Mouse (Mus musculus): ENCODE results near the gene Phactr1.

- TF ChIP-seq TAL1 (IDR thresholded peaks at IDR 0.05; ENCODE audit: low read length) (no peak), GATA1 (IDR thresholded peaks at IDR 0.05; ENCODE audit: low read length) (no peak)
Observed at GRCm38 (mm10) chr13:43048553-43048952, 368.1 kb downstream of the Phactr1 start.

Measured in erythroblast, embryonic 14.5 days (primary cell).